Mouse (Mus musculus) cortical plate, adult 2 months (tissue): Measurements from ENCODE around the gene Lhfpl4.

Experiments
- CTCF ChIP-seq: fragments of 200-500 bp; IDR thresholded peaks from 2 replicates; pipeline ENCODE4 v1.5.1; 2011; ENCODE audit warnings: mild to moderate bottlenecking, control low read depth, low read length; ENCODE audit not compliant: insufficient read depth; ENCODE audit errors: extremely low read depth
- POLR2A ChIP-seq: fragments of 200-500 bp; IDR thresholded peaks from 2 replicates; pipeline ENCODE4 v1.6.1; 2011; ENCODE audit warnings: mild to moderate bottlenecking, low read length, control low read depth; ENCODE audit not compliant: insufficient read depth; ENCODE audit errors: extremely low read depth

DNA sequence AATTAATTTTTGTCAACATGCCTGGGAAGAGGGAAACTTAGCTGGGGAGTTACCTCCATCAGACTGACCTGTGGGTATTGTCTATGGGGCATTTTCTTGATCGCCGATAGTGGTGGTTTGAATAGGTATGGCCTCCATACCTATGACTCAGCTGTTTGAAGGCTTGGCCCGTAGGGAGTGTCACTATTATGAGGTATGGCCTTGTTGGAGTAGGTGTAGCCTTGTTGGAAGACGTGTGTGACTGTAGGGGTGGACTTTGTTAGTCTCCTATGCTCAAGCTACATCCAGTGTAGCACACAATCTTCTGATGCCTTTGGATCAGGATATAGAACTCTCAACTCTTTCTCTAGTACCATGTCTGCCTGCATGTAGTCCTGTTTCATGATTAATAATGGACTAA lies 39.1 kb downstream of the Lhfpl4 start:
- no peak for TF ChIP-seq CTCF
- no peak for TF ChIP-seq POLR2A
